Mouse (Mus musculus) hindbrain, embryonic 16.5 days (tissue): Measurements from ENCODE around the gene Tie1. TPM values are rescaled to one million over a fixed set of nuclear protein-coding genes. Genes with fewer than 3 reads are reported as not detected.

Experiments
- ATAC-seq: fragments of 200-750 bp; cut with Nextera tagmentation; 2 replicates; pipeline ENCODE4 v1.8.0; 2017; ENCODE audit warnings: moderate TSS enrichment, moderate library complexity
- H3K27ac ChIP-seq: fragments of 300-500 bp; sonication (generic); 2 replicates; pipeline ENCODE4 v1.5.1; 2014; ENCODE audit warnings: low read depth, mild to moderate bottlenecking, control low read depth, low read length, moderate library complexity
- H3K27me3 ChIP-seq: fragments of 300-500 bp; sonication (generic); replicated peaks from 2 replicates; pipeline ENCODE4 v1.6.1; 2014; ENCODE audit warnings: low read length; ENCODE audit not compliant: control insufficient read depth, insufficient read depth
- H3K36me3 ChIP-seq: fragments of 300-500 bp; sonication (generic); 2 replicates; pipeline ENCODE4 v1.6.1; 2014; ENCODE audit warnings: mild to moderate bottlenecking, low read length, moderate library complexity, mixed read lengths; ENCODE audit not compliant: control insufficient read depth, insufficient read depth
- H3K4me1 ChIP-seq: fragments of 300-500 bp; sonication (generic); 2 replicates; pipeline ENCODE4 v1.6.1; 2014; ENCODE audit warnings: low read depth, low read length; ENCODE audit not compliant: control insufficient read depth, insufficient read depth
- H3K4me2 ChIP-seq: fragments of 300-500 bp; sonication (generic); 2 replicates; pipeline ENCODE4 v1.6.1; 2014; ENCODE audit warnings: mild to moderate bottlenecking, low read length, control low read depth, moderate library complexity
- H3K4me3 ChIP-seq: fragments of 300-500 bp; sonication (generic); 2 replicates; pipeline ENCODE4 v1.5.1; 2014; ENCODE audit warnings: mild to moderate bottlenecking, low read length, control low read depth, moderate library complexity
- H3K9ac ChIP-seq: fragments of 300-500 bp; sonication (generic); 2 replicates; pipeline ENCODE4 v1.6.1; 2014; ENCODE audit warnings: low read depth, mild to moderate bottlenecking, control low read depth, low read length, moderate library complexity
- H3K9me3 ChIP-seq: fragments of 300-500 bp; sonication (generic); 2 replicates; pipeline ENCODE4 v1.6.1; 2014; ENCODE audit warnings: mild to moderate bottlenecking, low read length, moderate library complexity; ENCODE audit not compliant: control insufficient read depth
- WGBS: fragments of 180-500 bp; shearing (Covaris S2); extraction: QIAGEN DNeasy Blood & Tissue Kit; methylation state at CpG from one replicate; pipeline ENCODE4 v1.1.7; 2014; 5-methylcytosine and 5-hydroxymethylcytosine counted together
- polyA plus RNA-seq: library from polyadenylated mRNA; unstranded; fragments of >200 nt; fragmentation: Nextera tagmentation; extraction: Ambion mirVana; gene quantifications from 2 replicates; pipeline ENCODE4 v1.2.1, GENCODE M21; 2015

Tie1 gene
- polyA plus RNA-seq: 13.5 and 16.6 TPM in 2 replicates

GRCm38 (mm10) chr4:118489717-118490132 is at the start of gene Tie1:
Tie1 (minus strand) TSS chr4:118490061.
- Histone ChIP-seq H3K9ac (no peak within 1 kb of the TSS), H3K36me3 (no peaks in the 10 kb centered on the region), H3K4me2 (no peak within 1 kb of the TSS), H3K9me3 (no peaks in the 10 kb centered on the region), H3K27ac (no peak within 1 kb of the TSS), H3K27me3 (no peaks in the 10 kb centered on the region), H3K4me3 (no peak within 1 kb of the TSS), H3K4me1 (no peaks in the 10 kb centered on the region)
- no peak for ATAC-seq
- 80% methylated on average over 8 of the region's 8 CpGs for WGBS

GRCm38 (mm10) chr4:118537801-118538200 is 47.9 kb upstream of the Tie1 start:
- no peak for ATAC-seq
- Histone ChIP-seq H3K9me3 (no peaks in the 10 kb centered on the region), H3K27ac (no peak overlapping the region), H3K27me3 (peaks cover 5% of the 10 kb centered on the region), H3K9ac (no peak overlapping the region), H3K4me1 (no peaks in the 10 kb centered on the region), H3K4me3 (no peak overlapping the region), H3K36me3 (no peaks in the 10 kb centered on the region), H3K4me2 (no peak overlapping the region)
- WGBS: 53% methylated on average over 6 of the region's 6 CpGs

DNA sequence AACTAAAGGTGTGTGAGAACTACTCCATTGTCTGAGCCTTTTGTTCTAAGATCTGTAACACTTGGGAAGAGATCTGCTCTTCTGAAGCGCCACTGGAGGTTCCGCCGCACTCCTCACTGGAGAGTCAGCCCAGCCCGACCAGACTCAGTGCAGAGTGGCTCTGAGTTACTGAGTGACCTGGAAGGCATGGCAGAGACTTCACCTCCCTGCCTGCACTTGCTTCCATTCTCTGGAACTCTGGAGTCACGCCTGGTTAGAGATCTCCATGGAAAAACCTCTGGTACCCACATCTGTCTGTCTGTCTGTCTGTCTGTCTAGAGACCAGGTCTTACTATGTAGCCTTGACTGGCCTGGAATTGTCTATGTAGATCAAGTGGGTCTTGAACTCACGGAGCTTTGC is 45.7 kb upstream of the Tie1 start:
- no peak for ATAC-seq
- no peaks in the 10 kb centered on the region for H3K36me3 ChIP-seq
- H3K4me2 ChIP-seq: no peak overlapping the region
- H3K4me1 ChIP-seq: no peaks in the 10 kb centered on the region
- H3K9me3 ChIP-seq: no peaks in the 10 kb centered on the region
- no peak overlapping the region for H3K27ac ChIP-seq
- no peaks in the 10 kb centered on the region for H3K27me3 ChIP-seq
- WGBS: 80% methylated on average over 6 of the region's 6 CpGs
- H3K9ac ChIP-seq: no peak overlapping the region
- no peak overlapping the region for H3K4me3 ChIP-seq

- 87% methylated on average over 7 of the region's 7 CpGs for WGBS
- Histone ChIP-seq H3K27ac (no peak overlapping the region), H3K9ac (no peak overlapping the region), H3K4me1 (no peaks in the 10 kb centered on the region), H3K27me3 (no peaks in the 10 kb centered on the region), H3K4me2 (no peak overlapping the region), H3K36me3 (no peaks in the 10 kb centered on the region), H3K9me3 (no peaks in the 10 kb centered on the region), H3K4me3 (no peak overlapping the region)
- no peak for ATAC-seq
Measured at GRCm38 (mm10) chr4:118533605-118534004, 43.7 kb upstream of the Tie1 start.

GRCm38 (mm10) chr4:118533156-118533555 is 43.3 kb upstream of the Tie1 start:
- no peaks in the 10 kb centered on the region for H3K36me3 ChIP-seq
- WGBS: 59% methylated on average over 3 of the region's 4 CpGs

GRCm38 (mm10) chr4:118532663-118533062 is 42.8 kb upstream of the Tie1 start:
- WGBS: 79% methylated on average over 5 of the region's 5 CpGs
- ATAC-seq: no peak

More at GRCm38 (mm10) chr4:118533156-118533555, 43.3 kb upstream of the Tie1 start:
- no peak for ATAC-seq
- Histone ChIP-seq H3K4me3 (no peak overlapping the region), H3K4me2 (no peak overlapping the region), H3K9me3 (no peaks in the 10 kb centered on the region), H3K27me3 (no peaks in the 10 kb centered on the region), H3K4me1 (no peaks in the 10 kb centered on the region), H3K27ac (no peak overlapping the region), H3K9ac (no peak overlapping the region)

DNA sequence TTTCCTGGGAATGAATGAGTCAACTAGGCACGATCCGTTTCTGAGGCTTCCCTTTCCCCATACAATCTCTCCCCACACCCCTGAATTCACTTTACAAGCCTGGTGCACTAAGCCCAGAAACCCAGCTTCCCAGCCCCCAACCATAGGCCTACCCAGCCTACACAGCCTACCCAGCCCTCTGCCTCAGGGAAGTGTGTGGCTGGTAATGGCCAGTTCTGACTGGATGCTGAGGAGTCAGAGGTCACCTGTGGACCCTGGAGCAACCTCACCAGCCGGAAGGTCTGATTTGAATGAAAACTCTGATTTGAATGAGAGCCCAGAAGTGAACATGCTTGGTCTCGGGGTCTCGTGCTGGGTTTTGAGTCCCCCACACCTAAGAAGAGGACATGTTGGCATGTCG is 37.9 kb upstream of the Tie1 start:
- H3K9me3 ChIP-seq: no peaks in the 10 kb centered on the region
- H3K27me3 ChIP-seq: no peaks in the 10 kb centered on the region
- H3K36me3 ChIP-seq: no peaks in the 10 kb centered on the region
- no peak overlapping the region for H3K4me3 ChIP-seq
- no peaks in the 10 kb centered on the region for H3K4me1 ChIP-seq
- no peak for ATAC-seq
- no peak overlapping the region for H3K4me2 ChIP-seq
- H3K9ac ChIP-seq: no peak overlapping the region
- 87% methylated on average over 6 of the region's 6 CpGs for WGBS
- H3K27ac ChIP-seq: no peak overlapping the region

More at GRCm38 (mm10) chr4:118532663-118533062, 42.8 kb upstream of the Tie1 start:
- Histone ChIP-seq H3K27me3 (no peaks in the 10 kb centered on the region), H3K4me1 (no peaks in the 10 kb centered on the region), H3K36me3 (no peaks in the 10 kb centered on the region), H3K9me3 (no peaks in the 10 kb centered on the region), H3K9ac (no peak overlapping the region), H3K27ac (no peak overlapping the region), H3K4me2 (no peak overlapping the region), H3K4me3 (no peak overlapping the region)

DNA sequence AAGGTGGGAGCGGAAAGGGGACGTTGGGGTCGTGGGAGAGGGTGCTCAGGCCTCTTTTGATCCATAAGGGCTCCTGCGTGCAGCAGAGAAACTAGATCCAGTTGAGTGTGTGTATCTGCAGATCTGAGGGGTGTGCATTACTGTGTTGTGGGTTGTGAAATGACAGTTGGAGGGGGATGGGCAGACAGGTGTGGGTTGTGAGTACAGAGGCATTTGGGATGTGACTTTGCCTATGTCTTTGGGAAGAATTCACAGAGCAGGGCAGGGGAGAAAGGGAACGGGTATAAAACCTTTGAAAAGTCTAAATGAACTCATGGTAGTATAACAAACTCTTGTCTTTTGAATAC is 37.4 kb upstream of the Tie1 start:
- Histone ChIP-seq H3K36me3 (no peaks in the 10 kb centered on the region), H3K27me3 (no peaks in the 10 kb centered on the region), H3K27ac (no peak overlapping the region), H3K9ac (no peak overlapping the region), H3K9me3 (no peaks in the 10 kb centered on the region), H3K4me1 (no peaks in the 10 kb centered on the region), H3K4me3 (no peak overlapping the region), H3K4me2 (no peak overlapping the region)
- WGBS: 50% methylated on average over 5 of the region's 5 CpGs
- ATAC-seq: no peak

DNA sequence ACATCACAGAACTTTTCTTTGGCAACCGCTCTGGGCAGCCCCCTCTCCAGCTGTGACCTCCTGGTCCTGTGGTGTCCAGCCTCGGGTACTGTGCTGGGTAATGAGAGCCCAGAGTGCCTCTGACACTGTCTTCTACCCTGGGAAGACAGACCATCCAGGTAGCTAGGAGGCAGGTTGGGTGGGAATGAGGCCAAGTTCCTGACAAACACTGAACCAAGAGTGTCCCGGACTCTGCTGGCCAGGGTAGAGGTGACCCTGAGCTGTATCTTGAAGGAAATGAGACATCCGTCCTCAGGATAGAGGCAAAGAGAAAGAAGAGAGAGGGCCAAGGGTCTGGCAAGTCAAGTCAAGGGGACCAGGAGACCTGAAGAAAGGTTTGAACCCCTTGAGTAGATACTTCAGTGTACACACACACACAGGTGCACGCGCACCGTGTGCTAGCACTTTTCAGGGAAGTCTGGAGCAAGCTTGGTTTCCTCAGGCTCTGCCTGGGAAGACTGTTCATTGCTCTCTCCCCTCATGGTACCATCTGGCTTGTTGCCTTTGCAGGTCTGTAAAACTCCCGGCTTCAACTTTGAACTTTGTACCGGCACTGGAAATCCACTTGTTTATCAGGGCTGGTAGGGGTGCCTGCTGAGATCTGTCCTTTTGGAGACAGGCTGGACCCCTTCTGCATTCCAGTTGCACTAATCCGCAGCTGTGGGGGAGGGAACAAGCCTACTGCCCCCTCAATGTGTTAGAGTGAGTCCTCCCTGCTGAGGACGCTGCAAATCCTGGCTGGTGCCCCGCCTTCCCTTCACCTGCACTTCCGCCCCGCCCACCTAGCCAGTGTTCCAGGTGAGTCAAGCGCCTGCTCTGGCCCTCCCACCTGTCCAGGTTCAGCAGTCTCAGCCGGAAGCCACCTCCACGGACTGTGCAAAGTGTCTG is 36.8 kb upstream of the Tie1 start, which contains the start of gene 2610528J11Rik:
Gene 2610528J11Rik, plus strand, starts transcription at position 592 of the 927 bp plus-strand sequence.
- Histone ChIP-seq H3K4me3 (no peak within 1 kb of the TSS), H3K27me3 (no peaks in the 10 kb centered on the region), H3K9me3 (no peaks in the 10 kb centered on the region), H3K4me2 (no peak within 1 kb of the TSS), H3K9ac (no peak within 1 kb of the TSS), H3K27ac (no peak within 1 kb of the TSS), H3K36me3 (no peaks in the 10 kb centered on the region), H3K4me1 (no peaks in the 10 kb centered on the region)
- no peak for ATAC-seq
- 44% methylated on average over 17 of the region's 17 CpGs for WGBS
